Comparison of ENCODE assay signal across 22 mouse cellular contexts in genomic region chr13:98626736-98627135, GRCm38 (mm10). TPM values are rescaled to one million over a fixed set of nuclear protein-coding genes. Genes with fewer than 3 reads are reported as not detected.
DNase-seq lines count a peak whose midpoint lies in the region; ATAC-seq and TF ChIP-seq lines count a peak whose summit lies in the region.
"Had no signal": no experiment of that assay in that cellular context is flagged by ENCODE, and none has a peak within 500 bp of the region (broad histone marks: within the 10 kb centered on the region; RNA-seq: fewer than 3 reads in every experiment).

No protein-coding gene starts in this region.

- no peaks in the 10 kb centered on the region for H3K9me3 ChIP-seq in kidney, embryonic 15.5 days (replicated peaks)
- no peaks in the 10 kb centered on the region for H3K9me3 ChIP-seq in limb, embryonic 13.5 days
- H3K9me3 ChIP-seq in forebrain, embryonic 10.5 days: no peaks in the 10 kb centered on the region
- H3K9me3 ChIP-seq: embryonic facial prominence, embryonic 13.5 days; forebrain, embryonic 12.5 days; G1E; limb, embryonic 12.5 days; neural tube, embryonic 12.5 days had no signal

- intact Hi-C loops in gastrocnemius, adult 2 months (cut with DNase I): no loop called here

- DNase-seq in lung, postnatal 10 days: peak; percentile 48
- no peak for DNase-seq in lung, adult 18-20 months
- no peak for DNase-seq in gastrocnemius, adult 2 months
- no peak for DNase-seq in forebrain, embryonic 10.5 days (ENCODE audit: extremely low spot score, low spot score)
- no peak for DNase-seq in urinary bladder, postnatal 4 days (ENCODE audit: low spot score in 2 of 2)
- DNase-seq: cerebellum, postnatal 14 days; heart, postnatal 4 days had no signal

- TF ChIP-seq CTCF in gastrocnemius, adult 2 months (IDR thresholded peaks at IDR 0.05): no peak

- peak; percentile 38; the same call in 1 of the 2 replicates for ATAC-seq in kidney, embryonic 15.5 days (replicated peaks; ENCODE audit: low FRiP score)
- ATAC-seq in limb, embryonic 13.5 days (ENCODE audit: low FRiP score, low read depth): no peak
- ATAC-seq: inflammation-experienced regulatory T-cells, adult 6 months had no signal

- H3K4me3 ChIP-seq in kidney, embryonic 15.5 days (replicated peaks): no peak overlapping the region; the same call in 1 of the 2 replicates
- H3K4me3 ChIP-seq in limb, embryonic 13.5 days: no peak overlapping the region
- H3K4me3 ChIP-seq in gastrocnemius, adult 2 months: no peak overlapping the region
- H3K4me3 ChIP-seq in forebrain, embryonic 10.5 days: no peak overlapping the region
- H3K4me3 ChIP-seq: embryonic facial prominence, embryonic 13.5 days; forebrain, embryonic 12.5 days; limb, embryonic 12.5 days; neural tube, embryonic 12.5 days had no signal

- 0 out of 2 replicates have a peak overlapping the region, but pooled peaks have one; percentile 51 for H3K27ac ChIP-seq in kidney, embryonic 15.5 days
- no peak overlapping the region for H3K27ac ChIP-seq in limb, embryonic 13.5 days
- H3K27ac ChIP-seq in gastrocnemius, adult 2 months: no peak overlapping the region
- no peak overlapping the region for H3K27ac ChIP-seq in forebrain, embryonic 10.5 days
- H3K27ac ChIP-seq: embryonic facial prominence, embryonic 13.5 days; forebrain, embryonic 12.5 days; limb, embryonic 12.5 days; macrophage; neural tube, embryonic 12.5 days had no signal

- 21% methylated on average over 20 of the region's 20 CpGs for WGBS in kidney, embryonic 15.5 days
- WGBS in limb, embryonic 13.5 days: 33% methylated on average over 20 of the region's 20 CpGs
- WGBS in forebrain, embryonic 10.5 days: 95% methylated on average over 20 of the region's 20 CpGs

- peaks cover 23% of the 10 kb centered on the region for H3K4me1 ChIP-seq in kidney, embryonic 15.5 days
- H3K4me1 ChIP-seq in limb, embryonic 13.5 days: peaks cover 13% of the 10 kb centered on the region
- peaks cover 21% of the 10 kb centered on the region for H3K4me1 ChIP-seq in forebrain, embryonic 10.5 days

- H3K27me3 ChIP-seq in kidney, embryonic 15.5 days: no peaks in the 10 kb centered on the region
- peaks cover 10% of the 10 kb centered on the region for H3K27me3 ChIP-seq in limb, embryonic 13.5 days
- peaks cover 10% of the 10 kb centered on the region for H3K27me3 ChIP-seq in forebrain, embryonic 10.5 days (ENCODE audit: poor library complexity, severe bottlenecking)
- H3K27me3 ChIP-seq: forebrain, embryonic 12.5 days had no signal

- no peaks in the 10 kb centered on the region for H3K36me3 ChIP-seq in kidney, embryonic 15.5 days
- no peaks in the 10 kb centered on the region for H3K36me3 ChIP-seq in limb, embryonic 13.5 days
- no peaks in the 10 kb centered on the region for H3K36me3 ChIP-seq in forebrain, embryonic 10.5 days (replicated peaks)
- H3K36me3 ChIP-seq: embryonic facial prominence, embryonic 13.5 days; forebrain, embryonic 12.5 days; G1E; limb, embryonic 12.5 days; neural tube, embryonic 12.5 days had no signal

- no peak overlapping the region for H3K9ac ChIP-seq in kidney, embryonic 15.5 days
- H3K9ac ChIP-seq in limb, embryonic 13.5 days: no peak overlapping the region
- H3K9ac ChIP-seq: embryonic facial prominence, embryonic 13.5 days; forebrain, embryonic 12.5 days; limb, embryonic 12.5 days; neural tube, embryonic 12.5 days had no signal

- H3K4me2 ChIP-seq in kidney, embryonic 15.5 days: peak overlapping the region; percentile 42
- 0 out of 2 replicates have a peak overlapping the region, but pooled peaks have one; percentile 21 for H3K4me2 ChIP-seq in limb, embryonic 13.5 days (replicated peaks)
- H3K4me2 ChIP-seq: embryonic facial prominence, embryonic 13.5 days; forebrain, embryonic 12.5 days; heart, embryonic 11.5 days; limb, embryonic 12.5 days; neural tube, embryonic 12.5 days had no signal

RNA-seq across cellular contexts. Expression of gene Tmem174, which starts 10.5 kb away (rescaled TPM):
- 21.1 and 22.4 TPM in 2 replicates for polyA plus RNA-seq in kidney, embryonic 15.5 days (2015; fragmentation: Nextera tagmentation; extraction: Ambion mirVana)
- not detected in 2 replicates for polyA plus RNA-seq in limb, embryonic 13.5 days (2015; fragmentation: Nextera tagmentation; extraction: Ambion mirVana)
- total RNA-seq in gastrocnemius, adult 2 months (2021): not detected
- polyA plus RNA-seq in forebrain, embryonic 10.5 days (2016; fragmentation: Nextera tagmentation; extraction: Ambion mirVana): not detected in 2 replicates
- total RNA-seq: adrenal gland, postnatal 36 days; gastrocnemius, adult 8-10 months; heart, postnatal 4 days; layer of hippocampus, postnatal 25 days; midbrain, postnatal 0 days had no signal
- polyA plus RNA-seq: embryonic facial prominence, embryonic 13.5 days; forebrain, embryonic 12.5 days; G1E; inflammation-experienced regulatory T-cells, adult 6 months; limb, embryonic 12.5 days; macrophage; midbrain, postnatal 0 days; neural tube, embryonic 12.5 days; urinary bladder, adult 2 months had no signal

Comparison
In these comparisons a context has a peak if more than half of its experiments do, and no peak if none do; other contexts are left out.
1. RNA of gene Tmem174, which starts 10.5 kb away (polyA plus RNA-seq): 21.1 to 22.4 TPM in kidney, embryonic 15.5 days; not detected in limb, embryonic 13.5 days and not detected in forebrain, embryonic 10.5 days; every median in the first group is over 10 times any median in the second.